Mouse (Mus musculus): ENCODE measurements around the gene Timp3.

Gene Timp3

GRCm38 (mm10) chr10:86297307-86297706, 2.9 kb upstream of the Timp3 start:
- DNase-seq (ENCODE audit: low spot score in 2 of 2): no peak

- no peak for DNase-seq (ENCODE audit: low spot score in 2 of 2)
These were observed 1.8 kb upstream of the Timp3 start for GRCm38 (mm10) chr10:86298326-86298725.

- DNase-seq (ENCODE audit: low spot score in 2 of 2): no peak
These were observed 377 bp upstream of the Timp3 start for GRCm38 (mm10) chr10:86299795-86300194.

GRCm38 (mm10) chr10:86301117-86301490, 932 bp downstream of the Timp3 start:
- DNase-seq (ENCODE audit: low spot score in 2 of 2): no peak

GRCm38 (mm10) chr10:86301593-86302317, 1.6 kb downstream of the Timp3 start:
- DNase-seq (ENCODE audit: low spot score in 2 of 2): no peak

- no peak for DNase-seq (ENCODE audit: low spot score in 2 of 2)
These were observed 2.1 kb downstream of the Timp3 start for GRCm38 (mm10) chr10:86302318-86302648.

- peak in 1 of 2 experiments; percentile 41 for DNase-seq (ENCODE audit: low spot score in 2 of 2)
These were observed 2.8 kb downstream of the Timp3 start for GRCm38 (mm10) chr10:86302761-86303494.

GRCm38 (mm10) chr10:86303495-86303876, 3.3 kb downstream of the Timp3 start:
- DNase-seq (ENCODE audit: low spot score in 2 of 2): no peak

- no peak for DNase-seq (ENCODE audit: low spot score in 2 of 2)
These were observed 4.4 kb downstream of the Timp3 start for GRCm38 (mm10) chr10:86304583-86304982.

GRCm38 (mm10) chr10:86307235-86307634, 7.1 kb downstream of the Timp3 start:
- no peak for DNase-seq (ENCODE audit: low spot score in 2 of 2)

GRCm38 (mm10) chr10:86310527-86310926, 10.4 kb downstream of the Timp3 start:
- no peak for DNase-seq (ENCODE audit: low spot score in 2 of 2)

- no peak for DNase-seq (ENCODE audit: low spot score in 2 of 2)
These were observed 12.8 kb downstream of the Timp3 start for GRCm38 (mm10) chr10:86312976-86313375.

- no peak for DNase-seq (ENCODE audit: low spot score in 2 of 2)
These were observed 13.3 kb downstream of the Timp3 start for GRCm38 (mm10) chr10:86313448-86313847.

GRCm38 (mm10) chr10:86315513-86315912, 15.3 kb downstream of the Timp3 start:
- no peak for DNase-seq (ENCODE audit: low spot score in 2 of 2)

- no peak for DNase-seq (ENCODE audit: low spot score in 2 of 2)
These were observed 17.5 kb downstream of the Timp3 start for GRCm38 (mm10) chr10:86317633-86318032.

- no peak for DNase-seq (ENCODE audit: low spot score in 2 of 2)
These were observed 18.5 kb downstream of the Timp3 start for GRCm38 (mm10) chr10:86318552-86319140.

- no peak for DNase-seq (ENCODE audit: low spot score in 2 of 2)
These were observed 19.4 kb downstream of the Timp3 start for GRCm38 (mm10) chr10:86319526-86319925.

- DNase-seq (ENCODE audit: low spot score in 2 of 2): no peak
These were observed 20.0 kb downstream of the Timp3 start for GRCm38 (mm10) chr10:86320204-86320603.

GRCm38 (mm10) chr10:86321194-86321593, 21.0 kb downstream of the Timp3 start:
- no peak for DNase-seq (ENCODE audit: low spot score in 2 of 2)

- DNase-seq (ENCODE audit: low spot score in 2 of 2): no peak
These were observed 21.8 kb downstream of the Timp3 start for GRCm38 (mm10) chr10:86322006-86322405.

- DNase-seq (ENCODE audit: low spot score in 2 of 2): no peak
These were observed 23.3 kb downstream of the Timp3 start for GRCm38 (mm10) chr10:86323275-86323994.

GRCm38 (mm10) chr10:86325272-86325671, 25.1 kb downstream of the Timp3 start:
- DNase-seq (ENCODE audit: low spot score in 2 of 2): no peak

All from spleen, postnatal 10 days (tissue).